Mouse (Mus musculus) intestine, embryonic 14.5 days (tissue): ENCODE data around the gene Faap20. TPM values are rescaled to one million over a fixed set of nuclear protein-coding genes. Genes with fewer than 3 reads are reported as not detected.

Experiments used
- ATAC-seq: fragments of 200-750 bp; cut with Nextera tagmentation; replicated peaks from 2 replicates; pipeline ENCODE4 v1.8.0; 2017; ENCODE audit warnings: low read depth, moderate number of reproducible peaks, moderate TSS enrichment, moderate library complexity; ENCODE audit not compliant: low FRiP score, low TSS enrichment
- DNase-seq: peaks from one replicate; pipeline ENCODE4 v3.0.0-alpha.2; 2018; ENCODE audit warnings: low spot score
- H3K27ac ChIP-seq: fragments of 300-500 bp; sonication (generic); 2 replicates; pipeline ENCODE4 v1.5.1; 2014; ENCODE audit warnings: low read depth, mild to moderate bottlenecking, control low read depth
- H3K27me3 ChIP-seq: fragments of 300-500 bp; sonication (generic); replicated peaks from 2 replicates; pipeline ENCODE4 v1.6.1; 2014; ENCODE audit warnings: low read length, control low read depth; ENCODE audit not compliant: control insufficient read depth, insufficient read depth
- H3K36me3 ChIP-seq: fragments of 300-500 bp; sonication (generic); 2 replicates; pipeline ENCODE4 v1.6.1; 2014; ENCODE audit warnings: low read length, control low read depth; ENCODE audit not compliant: control insufficient read depth, insufficient read depth
- H3K4me1 ChIP-seq: fragments of 300-500 bp; sonication (generic); replicated peaks from 2 replicates; pipeline ENCODE4 v1.6.1; 2014; ENCODE audit warnings: low read length, control low read depth, mixed read lengths; ENCODE audit not compliant: control insufficient read depth, insufficient read depth
- H3K4me2 ChIP-seq: fragments of 300-500 bp; sonication (generic); 2 replicates; pipeline ENCODE4 v1.6.1; 2014; ENCODE audit warnings: low read length
- H3K4me3 ChIP-seq: fragments of 300-500 bp; sonication (generic); 2 replicates; pipeline ENCODE4 v1.5.1; 2014; ENCODE audit warnings: low read depth, low read length, control low read depth, mixed read lengths
- H3K9ac ChIP-seq: fragments of 300-500 bp; sonication (generic); 2 replicates; pipeline ENCODE4 v1.6.1; 2014; ENCODE audit warnings: mild to moderate bottlenecking, low read length
- H3K9me3 ChIP-seq: fragments of 300-500 bp; sonication (generic); 2 replicates; pipeline ENCODE4 v1.6.1; 2016; ENCODE audit warnings: low read length, control low read depth; ENCODE audit not compliant: control insufficient read depth
- WGBS: fragments of 180-500 bp; shearing (Covaris S2); extraction: QIAGEN DNeasy Blood & Tissue Kit; methylation state at CpG from one replicate; pipeline ENCODE4 v1.1.7; 2014; 5-methylcytosine and 5-hydroxymethylcytosine counted together
- polyA plus RNA-seq: library from polyadenylated mRNA; unstranded; fragments of >200 nt; fragmentation: Nextera tagmentation; extraction: Ambion mirVana; gene quantifications from 2 replicates; pipeline ENCODE4 v1.2.1, GENCODE M21; 2014

Gene Faap20
- polyA plus RNA-seq, 1 experiment from 2014 or later = 81.2 TPM

GRCm38 (mm10) chr4:155236737-155237385, 12.7 kb upstream of the Faap20 start:
- Histone ChIP-seq H3K36me3 (no peaks in the 10 kb centered on the region), H3K27ac (peak overlapping the region; percentile 99), H3K4me3 (no peak overlapping the region), H3K9ac (no peak overlapping the region), H3K4me1 (peaks cover 48% of the 10 kb centered on the region), H3K9me3 (no peaks in the 10 kb centered on the region), H3K27me3 (no peaks in the 10 kb centered on the region), H3K4me2 (no peak overlapping the region)
- WGBS = 85% methylated on average over 12 of the region's 12 CpGs
- DNase-seq (no peak), ATAC-seq (no peak)

GRCm38 (mm10) chr4:155238276-155238675, 11.3 kb upstream of the Faap20 start:
- Histone ChIP-seq H3K4me2 (no peak overlapping the region), H3K27me3 (no peaks in the 10 kb centered on the region), H3K27ac (no peak overlapping the region), H3K4me1 (peaks cover 45% of the 10 kb centered on the region), H3K9me3 (no peaks in the 10 kb centered on the region), H3K4me3 (no peak overlapping the region), H3K36me3 (no peaks in the 10 kb centered on the region), H3K9ac (no peak overlapping the region)
- ATAC-seq = no peak
- DNase-seq = no peak
- WGBS = 60% methylated on average over 5 of the region's 5 CpGs

- peaks cover 33% of the 10 kb centered on the region for H3K4me1 ChIP-seq
- no peaks in the 10 kb centered on the region for H3K36me3 ChIP-seq
- H3K9me3 ChIP-seq = no peaks in the 10 kb centered on the region
- H3K27ac ChIP-seq = no peak overlapping the region
- ATAC-seq = no peak
- 61% methylated on average over 6 of the region's 6 CpGs for WGBS
- no peak overlapping the region for H3K4me3 ChIP-seq
- no peak overlapping the region for H3K4me2 ChIP-seq
- no peak overlapping the region for H3K9ac ChIP-seq
- no peak for DNase-seq
- no peaks in the 10 kb centered on the region for H3K27me3 ChIP-seq
Observed at GRCm38 (mm10) chr4:155239494-155239893, 10.1 kb upstream of the Faap20 start.

GRCm38 (mm10) chr4:155241789-155242188, 7.8 kb upstream of the Faap20 start:
- Histone ChIP-seq H3K36me3 (no peaks in the 10 kb centered on the region), H3K27ac (no peak overlapping the region), H3K9me3 (no peaks in the 10 kb centered on the region), H3K9ac (no peak overlapping the region), H3K4me3 (no peak overlapping the region), H3K27me3 (no peaks in the 10 kb centered on the region), H3K4me2 (no peak overlapping the region), H3K4me1 (peaks cover 11% of the 10 kb centered on the region; the same call in 1 of the 2 replicates)
- 81% methylated on average over 9 of the region's 9 CpGs for WGBS
- no peak for ATAC-seq
- no peak for DNase-seq

GRCm38 (mm10) chr4:155242292-155242691, 7.3 kb upstream of the Faap20 start:
- 93% methylated on average over 5 of the region's 5 CpGs for WGBS
- no peak overlapping the region for H3K27ac ChIP-seq
- ATAC-seq (no peak), DNase-seq (no peak)
- H3K27me3 ChIP-seq = no peaks in the 10 kb centered on the region
- H3K4me2 ChIP-seq = no peak overlapping the region
- H3K4me1 ChIP-seq = peaks cover 11% of the 10 kb centered on the region; the same call in 1 of the 2 replicates
- H3K36me3 ChIP-seq = no peaks in the 10 kb centered on the region
- no peak overlapping the region for H3K9ac ChIP-seq
- no peak overlapping the region for H3K4me3 ChIP-seq
- no peaks in the 10 kb centered on the region for H3K9me3 ChIP-seq

- H3K36me3 ChIP-seq = no peaks in the 10 kb centered on the region
- DNase-seq (no peak), ATAC-seq (no peak)
- H3K4me1 ChIP-seq = peaks cover 5% of the 10 kb centered on the region; the same call in 1 of the 2 replicates
- H3K4me2 ChIP-seq = no peak overlapping the region
- no peak overlapping the region for H3K27ac ChIP-seq
- WGBS = 80% methylated on average over 12 of the region's 12 CpGs
- no peak overlapping the region for H3K4me3 ChIP-seq
- no peaks in the 10 kb centered on the region for H3K27me3 ChIP-seq
- no peak overlapping the region for H3K9ac ChIP-seq
- H3K9me3 ChIP-seq = 0 out of 2 replicates have a peak, but pooled peaks cover 3% of the 10 kb centered on the region
Observed at GRCm38 (mm10) chr4:155243233-155243632, 6.4 kb upstream of the Faap20 start.

GRCm38 (mm10) chr4:155245770-155246492, 3.7 kb upstream of the Faap20 start:
- no peak overlapping the region for H3K9ac ChIP-seq
- no peak overlapping the region for H3K4me2 ChIP-seq
- H3K36me3 ChIP-seq = no peaks in the 10 kb centered on the region
- DNase-seq = no peak
- 56% methylated on average over 6 of the region's 6 CpGs for WGBS
- peaks cover 4% of the 10 kb centered on the region for H3K4me1 ChIP-seq
- no peak overlapping the region for H3K27ac ChIP-seq
- no peaks in the 10 kb centered on the region for H3K27me3 ChIP-seq
- H3K9me3 ChIP-seq = 0 out of 2 replicates have a peak, but pooled peaks cover 3% of the 10 kb centered on the region
- H3K4me3 ChIP-seq = no peak overlapping the region
- no peak for ATAC-seq

GRCm38 (mm10) chr4:155246691-155247105, 2.9 kb upstream of the Faap20 start:
- Histone ChIP-seq H3K9ac (no peak overlapping the region), H3K27me3 (no peaks in the 10 kb centered on the region), H3K36me3 (no peaks in the 10 kb centered on the region), H3K4me1 (peaks cover 9% of the 10 kb centered on the region), H3K27ac (no peak overlapping the region), H3K4me3 (no peak overlapping the region), H3K9me3 (0 out of 2 replicates have a peak, but pooled peaks cover 3% of the 10 kb centered on the region), H3K4me2 (no peak overlapping the region)
- no peak for DNase-seq
- WGBS = 68% methylated on average over 12 of the region's 12 CpGs
- no peak for ATAC-seq
